In genomic region chr8:115375361-115376047, GRCm38 (mm10) we compare ENCODE assay signal across 8 mouse cellular contexts.
A peak's percentile ranks its signal among the peaks of the same experiment; 100 is the strongest.
DNase-seq lines count a peak whose midpoint lies in the region; ATAC-seq lines count a peak whose summit lies in the region.
"Had no signal": no experiment of that assay in that cellular context is flagged by ENCODE, and none has a peak within 500 bp of the region (broad histone marks: within the 10 kb centered on the region; RNA-seq: fewer than 3 reads in every experiment).

No protein-coding gene starts in this region.

- whole genome bisulfite sequencing in embryonic facial prominence, embryonic 14.5 days: 49% methylated on average over 8 of the region's 8 CpGs
- WGBS in lung, embryonic 16.5 days: 39% methylated on average over 8 of the region's 8 CpGs

- no peak for ATAC-seq in embryonic facial prominence, embryonic 14.5 days (ENCODE audit: low read depth)
- ATAC-seq in lung, embryonic 16.5 days (ENCODE audit: low read depth): peak; percentile 92
- ATAC-seq in inflammation-experienced regulatory T-cells, adult 6 months: no peak

- H3K4me1 ChIP-seq in embryonic facial prominence, embryonic 14.5 days (ENCODE audit: control insufficient read depth, insufficient read depth, low read length): peaks cover 30% of the 10 kb centered on the region
- peaks cover 17% of the 10 kb centered on the region; the same call in 1 of the 2 replicates for H3K4me1 ChIP-seq in lung, embryonic 16.5 days (replicated peaks; ENCODE audit: control insufficient read depth, insufficient read depth, low read length)

- no peak overlapping the region; the same call in 1 of the 2 replicates for H3K4me2 ChIP-seq in embryonic facial prominence, embryonic 14.5 days (ENCODE audit: low read depth, low read length)
- peak overlapping the region; percentile 17; the same call in 1 of the 2 replicates for H3K4me2 ChIP-seq in lung, embryonic 16.5 days (ENCODE audit: low read depth, low read length)
- H3K4me2 ChIP-seq: limb, embryonic 13.5 days had no signal

- 0 out of 2 replicates have a peak overlapping the region, but pooled peaks have one; percentile 40 for H3K27ac ChIP-seq in embryonic facial prominence, embryonic 14.5 days (replicated peaks; ENCODE audit: low read depth, low read length)
- H3K27ac ChIP-seq in lung, embryonic 16.5 days (ENCODE audit: low read length): peak overlapping the region; percentile 22
- H3K27ac ChIP-seq: limb, embryonic 13.5 days had no signal

- H3K9ac ChIP-seq in embryonic facial prominence, embryonic 14.5 days (ENCODE audit: low read depth, low read length): no peak overlapping the region
- H3K9ac ChIP-seq in lung, embryonic 16.5 days (ENCODE audit: low read length): no peak overlapping the region
- H3K9ac ChIP-seq: limb, embryonic 13.5 days had no signal

- H3K27me3 ChIP-seq in embryonic facial prominence, embryonic 14.5 days (replicated peaks; ENCODE audit: control insufficient read depth, insufficient read depth, low read length): no peaks in the 10 kb centered on the region
- no peaks in the 10 kb centered on the region for H3K27me3 ChIP-seq in lung, embryonic 16.5 days (ENCODE audit: control insufficient read depth, insufficient read depth, low read depth, low read length)

- H3K4me3 ChIP-seq in embryonic facial prominence, embryonic 14.5 days (ENCODE audit: low read depth, low read length): no peak overlapping the region
- no peak overlapping the region for H3K4me3 ChIP-seq in lung, embryonic 16.5 days (ENCODE audit: low read length)
- H3K4me3 ChIP-seq: limb, embryonic 13.5 days had no signal

- no peaks in the 10 kb centered on the region for H3K9me3 ChIP-seq in embryonic facial prominence, embryonic 14.5 days (ENCODE audit: control insufficient read depth, low read length)
- H3K9me3 ChIP-seq in lung, embryonic 16.5 days (ENCODE audit: control insufficient read depth, low read length): no peaks in the 10 kb centered on the region

- no peaks in the 10 kb centered on the region for H3K36me3 ChIP-seq in embryonic facial prominence, embryonic 14.5 days (ENCODE audit: control insufficient read depth, insufficient read depth, low read length)
- H3K36me3 ChIP-seq in lung, embryonic 16.5 days (ENCODE audit: control insufficient read depth, insufficient read depth, low read length): no peaks in the 10 kb centered on the region
- H3K36me3 ChIP-seq: limb, embryonic 13.5 days had no signal

- DNase-seq in kidney, postnatal 10 days: peak; percentile 28
- no peak for DNase-seq in kidney, adult 18-20 months
- peak; percentile 39 for DNase-seq in cerebellum, adult 11 months
- DNase-seq in embryonic facial prominence, embryonic 14.5 days (ENCODE audit: low spot score): peak; percentile 86
- DNase-seq in right cerebral cortex, postnatal 4 days: no peak

Comparison
In these comparisons a context has a peak if more than half of its experiments do, and no peak if none do; other contexts are left out.
1. DNase-seq: peak in kidney, postnatal 10 days (single experiment), cerebellum, adult 11 months (single experiment) and embryonic facial prominence, embryonic 14.5 days (single experiment); none in kidney, adult 18-20 months (single experiment) and right cerebral cortex, postnatal 4 days (single experiment).